Mouse (Mus musculus) liver, embryonic 14.5 days (tissue): ENCODE data around the gene Fes.

ENCODE experiments used
- CTCF ChIP-seq: IDR thresholded peaks from 2 replicates; pipeline ENCODE4 v1.5.1; 2016; ENCODE audit warnings: antibody characterized with exemption, low read depth, control low read depth
- EP300 ChIP-seq: IDR thresholded peaks from 2 replicates; pipeline ENCODE4 v1.6.1; 2016; ENCODE audit warnings: antibody characterized with exemption, low read depth

DNA sequence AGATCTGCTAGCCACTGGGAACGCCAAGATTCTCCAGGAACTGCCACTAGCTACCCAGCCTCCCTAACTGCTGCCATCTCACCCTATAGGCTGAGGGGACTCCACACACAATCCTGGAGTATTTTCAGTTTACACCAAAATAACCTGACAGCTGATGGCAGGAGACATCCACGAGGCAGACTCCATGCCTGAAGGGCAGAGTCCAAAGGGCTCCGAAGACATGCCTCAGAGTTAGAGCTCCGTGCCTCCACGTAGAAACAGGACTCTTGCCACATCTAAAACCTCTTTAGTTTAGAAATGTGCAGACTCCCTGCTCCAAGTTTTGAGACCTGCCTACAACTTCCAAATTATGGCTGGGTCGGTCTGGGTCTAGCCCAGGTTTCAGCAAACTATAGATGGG is 12.8 kb upstream of the Fes start:
- TF ChIP-seq CTCF, result no peak
- TF ChIP-seq EP300, result no peak
